Mouse (Mus musculus): Measurements from ENCODE around the gene Sostdc1.

DNA sequence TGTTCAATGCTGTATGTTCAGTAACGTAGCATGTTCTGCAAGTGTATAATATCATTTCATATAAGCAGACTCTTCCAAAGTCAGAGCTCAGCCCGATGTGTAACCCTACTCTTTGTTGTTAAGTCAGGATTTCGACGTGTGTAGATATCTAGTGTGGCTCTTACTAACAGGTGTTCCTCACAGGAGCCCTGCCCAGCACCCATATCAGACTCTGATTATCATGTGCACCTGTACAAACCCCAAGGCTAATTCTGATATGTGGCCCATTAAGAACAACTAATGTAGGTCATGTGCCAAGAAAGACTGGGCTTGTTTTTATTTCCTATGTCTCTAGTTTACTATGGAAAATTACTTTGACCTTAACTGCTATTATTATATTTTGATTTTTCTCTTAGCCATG, 50.1 kb downstream of the Sostdc1 start:
- no peak for TF ChIP-seq ZC3H11A (IDR thresholded peaks at IDR 0.05; ENCODE audit: borderline replicate concordance, low read depth, low read length)
- no peak for TF ChIP-seq HCFC1 (IDR thresholded peaks at IDR 0.05; ENCODE audit: borderline replicate concordance, insufficient read depth, low read length)
